Mouse (Mus musculus) thymus, adult 2 months (tissue): Measurements from ENCODE around the gene Dclk1. TPM values are rescaled to one million over a fixed set of nuclear protein-coding genes. Genes with fewer than 3 reads are reported as not detected.

Experiments
- DNase-seq: peaks from one replicate; pipeline ENCODE4 v3.0.0; 2021
- H3K27ac ChIP-seq: fragments of 200-500 bp; 2 replicates; pipeline ENCODE4 v1.5.1; 2012; ENCODE audit warnings: low read length, control low read depth; ENCODE audit not compliant: control insufficient read depth, insufficient read depth
- H3K27me3 ChIP-seq: fragments of 200-500 bp; 2 replicates; pipeline ENCODE4 v1.6.1; 2012; ENCODE audit warnings: mild to moderate bottlenecking, low read length, moderate library complexity, mixed read lengths; ENCODE audit not compliant: control insufficient read depth, insufficient read depth
- H3K36me3 ChIP-seq: fragments of 200-500 bp; 2 replicates; pipeline ENCODE4 v1.6.1; 2012; ENCODE audit warnings: mild to moderate bottlenecking, low read length, moderate library complexity; ENCODE audit not compliant: control insufficient read depth, insufficient read depth
- H3K4me1 ChIP-seq: fragments of 200-500 bp; replicated peaks from 2 replicates; pipeline ENCODE4 v1.6.1; 2012; ENCODE audit warnings: low read length; ENCODE audit not compliant: control insufficient read depth, insufficient read depth
- H3K4me3 ChIP-seq: fragments of 200-500 bp; 2 replicates; pipeline ENCODE4 v1.5.1; 2012; ENCODE audit warnings: mild to moderate bottlenecking, low read length, control low read depth, moderate library complexity; ENCODE audit not compliant: control insufficient read depth, insufficient read depth
- CTCF ChIP-seq: fragments of 200-500 bp; IDR thresholded peaks from 2 replicates; pipeline ENCODE4 v1.5.1; 2012; ENCODE audit warnings: mild to moderate bottlenecking, control low read depth, low read length, moderate library complexity, borderline replicate concordance; ENCODE audit not compliant: control insufficient read depth, poor library complexity, insufficient read depth; ENCODE audit errors: extremely low read depth
- POLR2A ChIP-seq: fragments of 200-500 bp; IDR thresholded peaks from 2 replicates; pipeline ENCODE4 v1.6.1; 2012; ENCODE audit warnings: mild to moderate bottlenecking, low read length, control low read depth, moderate library complexity; ENCODE audit not compliant: control insufficient read depth, poor library complexity, insufficient read depth; ENCODE audit errors: extremely low read depth
- WGBS: fragments of 180-500 bp; shearing (Covaris S2); methylation state at CpG from one replicate; pipeline ENCODE4 v1.1.7; 2018; 5-methylcytosine and 5-hydroxymethylcytosine counted together
- polyA plus RNA-seq: library from polyadenylated mRNA; depleted of rRNA; stranded (reverse); fragments of >200 nt; gene quantifications from 2 replicates; pipeline ENCODE4 v1.2.3, GENCODE M21; 2012

Gene Dclk1
- polyA plus RNA-seq, 1 experiment: 1.6 TPM

DNA sequence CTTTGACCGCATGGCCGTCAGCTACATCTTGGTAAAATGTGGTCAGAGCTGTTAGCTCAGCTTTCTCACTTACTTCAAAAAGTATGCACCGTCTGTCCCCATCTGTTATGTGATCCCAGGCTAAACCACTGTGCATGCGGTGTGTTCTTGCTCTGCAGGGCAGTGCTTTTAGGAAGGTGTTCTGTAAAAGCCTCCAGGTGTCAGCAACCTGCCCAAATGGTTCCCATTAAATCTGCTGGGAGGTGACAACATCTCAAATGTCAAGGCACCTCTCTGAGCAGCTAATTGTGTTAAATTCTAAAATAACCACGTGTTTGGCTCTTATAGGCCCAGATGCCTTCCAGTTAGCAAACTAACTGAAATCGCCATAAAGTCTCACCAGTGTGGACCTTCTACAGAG lies 231.0 kb downstream of the Dclk1 start:
- no peak for DNase-seq
- TF ChIP-seq POLR2A (no peak), CTCF (no peak)
- Histone ChIP-seq H3K36me3 (no peaks in the 10 kb centered on the region), H3K27ac (no peak overlapping the region), H3K27me3 (no peaks in the 10 kb centered on the region), H3K4me1 (no peaks in the 10 kb centered on the region), H3K4me3 (no peak overlapping the region)
- WGBS: 84% methylated on average over 6 of the region's 6 CpGs

DNA sequence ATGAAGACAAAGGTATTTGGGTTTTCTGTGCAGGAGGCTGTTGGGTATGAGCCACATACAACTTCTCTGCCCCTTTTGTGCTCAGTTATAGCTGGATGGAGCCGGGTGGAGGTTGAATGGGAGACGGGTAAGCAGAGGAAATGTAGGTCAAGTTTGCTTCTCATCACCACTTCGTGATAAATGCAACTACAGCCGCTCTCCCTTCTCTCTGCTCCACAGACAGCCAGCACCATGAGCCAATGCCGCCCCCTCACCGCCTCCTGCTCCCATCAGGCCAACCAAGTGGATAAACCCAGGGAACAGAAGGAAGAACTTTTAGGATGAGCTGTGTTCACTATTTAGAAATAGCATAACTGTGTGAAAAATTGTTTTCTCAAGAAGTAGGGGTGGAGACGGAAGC lies 234.5 kb downstream of the Dclk1 start:
- TF ChIP-seq CTCF: no peak
- TF ChIP-seq POLR2A: no peak
- H3K36me3 ChIP-seq: no peaks in the 10 kb centered on the region
- 96% methylated on average over 7 of the region's 7 CpGs for WGBS
- no peaks in the 10 kb centered on the region for H3K27me3 ChIP-seq
- no peak for DNase-seq
- H3K27ac ChIP-seq: no peak overlapping the region
- no peak overlapping the region for H3K4me3 ChIP-seq
- no peaks in the 10 kb centered on the region for H3K4me1 ChIP-seq

DNA sequence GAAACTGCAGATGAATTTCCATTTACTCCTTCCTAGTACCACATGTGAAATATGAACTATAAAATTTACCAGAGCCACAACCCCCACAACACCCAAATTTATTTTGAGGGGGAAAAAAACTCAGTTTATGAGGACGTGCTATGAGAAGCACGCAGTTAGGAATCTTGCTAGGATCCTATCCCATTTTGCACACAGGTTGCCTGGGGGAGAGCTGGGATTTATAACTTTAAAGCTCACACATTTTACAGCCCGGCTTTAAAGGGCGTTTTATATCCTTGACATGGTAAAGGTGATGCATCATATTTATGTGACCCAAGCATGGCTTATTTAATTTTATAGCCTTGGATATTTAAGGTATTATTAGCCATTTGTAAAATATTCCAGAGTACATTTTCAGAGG lies 237.1 kb downstream of the Dclk1 start:
- no peaks in the 10 kb centered on the region for H3K4me1 ChIP-seq
- 93% methylated on average over 4 of the region's 4 CpGs for WGBS
- H3K36me3 ChIP-seq: no peaks in the 10 kb centered on the region
- no peak overlapping the region for H3K27ac ChIP-seq
- DNase-seq: no peak
- no peaks in the 10 kb centered on the region for H3K27me3 ChIP-seq
- TF ChIP-seq POLR2A (no peak), CTCF (no peak)
- H3K4me3 ChIP-seq: no peak overlapping the region

DNA sequence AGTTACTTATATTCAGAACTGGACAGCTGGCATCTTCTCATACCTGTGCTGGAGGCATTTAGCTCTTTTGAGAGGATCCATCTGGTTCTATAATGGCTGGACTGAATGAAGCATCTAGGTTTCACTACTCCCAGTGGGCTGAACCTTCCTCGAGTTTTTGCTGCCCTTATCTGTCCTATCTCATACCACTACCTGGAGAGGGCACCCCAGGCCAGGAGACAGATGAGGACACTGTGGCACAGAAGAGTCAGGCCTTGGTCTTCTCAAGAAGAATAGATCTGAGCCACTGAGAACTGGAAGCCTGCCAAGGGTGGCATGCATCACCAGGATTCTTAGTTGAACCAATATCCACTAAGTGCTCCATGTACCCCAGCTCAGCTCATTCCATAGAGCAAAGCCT lies 239.0 kb downstream of the Dclk1 start:
- H3K27ac ChIP-seq: no peak overlapping the region
- DNase-seq: no peak
- no peaks in the 10 kb centered on the region for H3K36me3 ChIP-seq
- WGBS: 47% methylated on average over 1 of the region's 1 CpGs
- TF ChIP-seq CTCF (no peak), POLR2A (no peak)
- no peaks in the 10 kb centered on the region for H3K27me3 ChIP-seq
- no peak overlapping the region for H3K4me3 ChIP-seq
- H3K4me1 ChIP-seq: no peaks in the 10 kb centered on the region

DNA sequence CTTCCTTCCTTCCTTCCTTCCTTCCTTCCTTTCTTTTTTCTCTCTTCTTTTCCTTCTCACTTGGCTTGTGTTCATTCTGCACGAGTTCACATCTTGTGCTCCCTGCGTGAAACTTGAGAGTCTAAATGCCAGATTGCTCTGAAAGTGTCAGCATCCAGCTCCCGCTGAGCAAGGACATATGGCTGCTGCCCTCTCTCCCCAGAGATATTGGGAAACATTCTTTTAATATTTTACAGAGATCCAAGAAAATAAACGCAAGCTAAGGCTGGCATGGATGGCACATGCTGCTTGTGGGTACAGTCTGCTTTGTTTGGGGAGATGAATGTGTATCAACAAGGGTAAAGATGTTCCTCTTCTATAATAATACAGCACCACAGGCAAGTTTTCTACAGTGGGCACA lies 241.2 kb downstream of the Dclk1 start:
- H3K4me1 ChIP-seq: no peaks in the 10 kb centered on the region
- 79% methylated on average over 4 of the region's 4 CpGs for WGBS
- H3K27ac ChIP-seq: no peak overlapping the region
- no peaks in the 10 kb centered on the region for H3K36me3 ChIP-seq
- no peak for DNase-seq
- H3K4me3 ChIP-seq: no peak overlapping the region
- no peaks in the 10 kb centered on the region for H3K27me3 ChIP-seq
- TF ChIP-seq CTCF (no peak), POLR2A (no peak)

DNA sequence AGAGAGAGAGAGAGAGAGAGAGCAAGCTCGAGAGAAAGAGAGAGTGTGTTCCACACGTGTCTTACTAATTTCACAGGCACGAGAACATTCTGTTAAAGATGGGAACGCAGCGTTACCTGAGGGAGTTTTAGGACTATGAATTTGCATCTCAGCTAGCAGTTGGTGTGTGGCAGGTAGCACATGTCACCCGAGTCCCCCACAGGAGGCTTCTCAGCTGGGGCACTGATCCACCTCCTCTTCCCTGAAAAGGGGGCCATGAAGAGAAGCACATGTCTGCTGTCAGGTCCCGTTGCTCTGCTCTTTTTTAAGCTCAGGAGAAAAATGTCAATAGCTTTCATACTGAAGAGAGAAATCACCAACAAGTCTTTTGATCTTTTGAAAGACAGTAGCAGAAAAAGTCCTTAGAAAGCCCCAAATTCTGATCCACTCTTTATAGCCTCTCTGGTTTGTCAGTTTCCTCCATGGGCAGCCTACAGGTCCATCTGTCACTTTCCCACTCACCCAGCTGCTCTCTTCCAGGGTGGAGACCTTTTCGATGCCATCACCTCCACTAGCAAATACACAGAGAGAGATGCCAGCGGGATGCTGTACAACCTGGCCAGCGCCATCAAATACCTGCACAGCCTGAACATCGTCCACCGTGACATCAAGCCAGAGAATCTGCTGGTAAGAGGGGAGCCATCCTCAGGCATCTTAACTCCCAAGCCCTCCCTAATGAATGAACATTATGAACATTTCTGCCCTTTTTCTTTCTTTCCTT lies 247.2 kb downstream of the Dclk1 start:
- no peak for TF ChIP-seq CTCF
- TF ChIP-seq POLR2A: no peak
- 85% methylated on average over 12 of the region's 12 CpGs for WGBS
- H3K27ac ChIP-seq: no peak overlapping the region
- H3K27me3 ChIP-seq: no peaks in the 10 kb centered on the region
- no peaks in the 10 kb centered on the region for H3K36me3 ChIP-seq
- H3K4me3 ChIP-seq: no peak overlapping the region
- DNase-seq: no peak
- H3K4me1 ChIP-seq: no peaks in the 10 kb centered on the region

DNA sequence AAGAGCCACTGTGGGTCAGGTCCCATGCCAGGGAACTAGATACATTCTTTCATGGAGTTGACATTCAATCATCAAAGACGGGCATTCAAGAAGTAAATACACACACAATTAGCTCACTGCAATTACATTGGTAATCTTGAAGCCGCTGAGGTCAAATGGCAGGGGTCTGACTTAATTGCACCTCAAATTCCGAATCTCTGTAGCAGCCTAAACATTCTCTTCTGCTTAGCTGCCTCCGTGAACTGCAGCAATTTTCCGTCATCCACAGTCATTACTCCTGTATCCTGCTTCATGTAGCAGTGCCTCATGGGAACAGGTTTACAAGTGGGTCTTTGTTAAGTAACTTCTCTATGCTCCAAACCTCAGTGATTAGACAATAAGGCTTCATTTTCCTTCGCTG lies 249.9 kb downstream of the Dclk1 start:
- Histone ChIP-seq H3K4me3 (no peak overlapping the region), H3K4me1 (no peaks in the 10 kb centered on the region), H3K27ac (no peak overlapping the region), H3K27me3 (no peaks in the 10 kb centered on the region), H3K36me3 (no peaks in the 10 kb centered on the region)
- WGBS: 89% methylated on average over 6 of the region's 6 CpGs
- no peak for DNase-seq
- TF ChIP-seq CTCF (no peak), POLR2A (no peak)
